Mouse (Mus musculus) myocyte (in vitro differentiated cells): ENCODE data around the gene Zfp114.

Experiments
- MAX ChIP-seq: IDR thresholded peaks from one replicate; pipeline ENCODE4 v1.6.1; 2011; ENCODE audit warnings: low read depth, mild to moderate bottlenecking, control low read depth
- MYOD1 ChIP-seq, 3 experiments: IDR thresholded peaks; one replicate each; pipeline ENCODE4 v1.6.1; 2011; ENCODE audit warnings: control low read depth in 2 of 3, low read depth in 2 of 3, mild to moderate bottlenecking in 2 of 3, moderate library complexity in 1 of 3; ENCODE audit not compliant: insufficient read length in 2 of 3, control insufficient read depth in 1 of 3
- POLR2A ChIP-seq: IDR thresholded peaks from one replicate; pipeline ENCODE4 v1.6.1; 2011; ENCODE audit warnings: low read depth, mild to moderate bottlenecking, control low read depth, moderate library complexity; ENCODE audit not compliant: insufficient read length
- REST ChIP-seq: IDR thresholded peaks from one replicate; pipeline ENCODE4 v1.6.1; 2011; ENCODE audit warnings: mild to moderate bottlenecking, control low read depth, moderate library complexity; ENCODE audit not compliant: insufficient read depth, insufficient read length
- SRF ChIP-seq: IDR thresholded peaks from one replicate; pipeline ENCODE4 v1.6.1; 2011; ENCODE audit warnings: low read depth; ENCODE audit not compliant: control insufficient read depth, insufficient read length
- TCF12 ChIP-seq: IDR thresholded peaks from one replicate; pipeline ENCODE4 v1.6.1; 2011; ENCODE audit warnings: mild to moderate bottlenecking, control low read depth; ENCODE audit not compliant: poor library complexity, insufficient read depth, severe bottlenecking
- USF1 ChIP-seq: IDR thresholded peaks from one replicate; pipeline ENCODE4 v1.6.1; 2011; ENCODE audit warnings: low read depth, mild to moderate bottlenecking, control low read depth, moderate library complexity

DNA sequence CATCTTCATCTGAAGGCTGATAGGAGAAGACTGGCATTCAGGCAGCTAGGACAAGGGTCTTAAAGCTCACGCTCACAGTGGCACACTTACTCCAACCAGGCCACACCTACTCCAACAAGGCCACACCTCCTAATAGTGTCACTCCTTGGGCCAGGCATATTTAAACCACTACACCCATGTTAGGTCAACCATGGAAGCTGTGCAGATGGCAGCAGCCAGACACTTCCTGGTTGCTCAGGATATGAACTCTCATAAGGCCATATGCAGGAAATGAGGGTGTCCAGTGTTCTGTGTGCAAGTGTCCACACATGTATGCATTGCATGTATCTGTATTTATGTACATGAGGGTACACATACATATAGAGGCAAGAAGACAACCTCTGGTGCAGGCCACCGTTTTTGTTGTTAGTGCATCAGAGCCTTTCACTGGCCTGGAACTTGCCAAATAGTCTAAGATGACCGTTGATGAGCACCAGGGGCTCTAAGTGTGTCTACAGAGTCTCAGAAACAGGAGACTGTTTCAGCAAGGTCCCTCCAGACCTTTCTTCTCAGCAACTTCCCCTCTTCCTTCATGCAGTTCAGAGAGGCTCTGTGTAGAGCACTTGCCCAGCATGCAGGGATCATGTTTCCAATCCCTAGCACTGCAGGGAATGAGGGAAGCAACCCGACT lies 14.2 kb downstream of the Zfp114 start:
- TF ChIP-seq TCF12 (no peak), MYOD1 (IDR thresholded peaks at IDR 0.05; ENCODE audit: control insufficient read depth in 1 of 3, insufficient read length in 2 of 3, low read depth in 2 of 3) (no peak), POLR2A (no peak), USF1 (no peak), REST (no peak), MAX (no peak), SRF (no peak)
